Mouse (Mus musculus): ENCODE measurements around the gene Hs6st3. TPM values are rescaled to one million over a fixed set of nuclear protein-coding genes. Genes with fewer than 3 reads are reported as not detected.

Gene Hs6st3
- total and polyA plus RNA-seq, 2 experiments from 2014 or later = not detected

GRCm38 (mm10) chr14:119488978-119489703 lies 351.0 kb downstream of the Hs6st3 start:
- H3K9ac ChIP-seq (replicated peaks; ENCODE audit: low read depth, low read length) = no peak overlapping the region
- WGBS = 57% methylated on average over 5 of the region's 5 CpGs
- H3K4me1 ChIP-seq (ENCODE audit: control insufficient read depth, insufficient read depth) = no peaks in the 10 kb centered on the region
- H3K4me3 ChIP-seq (ENCODE audit: low read depth, low read length) = no peak overlapping the region
- TF ChIP-seq EP300 (IDR thresholded peaks at IDR 0.05; ENCODE audit: low read depth) = no peak
- no peak for TF ChIP-seq CTCF (IDR thresholded peaks at IDR 0.05; ENCODE audit: low read depth)
- H3K4me2 ChIP-seq (ENCODE audit: low read depth, low read length) = no peak overlapping the region
- DNase-seq (ENCODE audit: low spot score) = no peak
- H3K27ac ChIP-seq (ENCODE audit: low read depth) = no peak overlapping the region
- H3K27me3 ChIP-seq (ENCODE audit: control insufficient read depth, insufficient read depth, low read length) = no peaks in the 10 kb centered on the region
- ATAC-seq (ENCODE audit: insufficient read depth, low read depth) = no peak
- H3K36me3 ChIP-seq (replicated peaks; ENCODE audit: control insufficient read depth, insufficient read depth, low read length) = no peaks in the 10 kb centered on the region
- H3K9me3 ChIP-seq (replicated peaks; ENCODE audit: control insufficient read depth, low read length) = no peaks in the 10 kb centered on the region

- Histone ChIP-seq H3K27me3 (ENCODE audit: control insufficient read depth, insufficient read depth, low read length) (no peaks in the 10 kb centered on the region), H3K9ac (replicated peaks; ENCODE audit: low read depth, low read length) (no peak overlapping the region), H3K4me3 (ENCODE audit: low read depth, low read length) (no peak overlapping the region), H3K4me2 (ENCODE audit: low read depth, low read length) (no peak overlapping the region), H3K36me3 (replicated peaks; ENCODE audit: control insufficient read depth, insufficient read depth, low read length) (no peaks in the 10 kb centered on the region), H3K27ac (ENCODE audit: low read depth) (no peak overlapping the region), H3K9me3 (replicated peaks; ENCODE audit: control insufficient read depth, low read length) (no peaks in the 10 kb centered on the region), H3K4me1 (ENCODE audit: control insufficient read depth, insufficient read depth) (no peaks in the 10 kb centered on the region)
- DNase-seq (ENCODE audit: low spot score) (no peak), ATAC-seq (ENCODE audit: insufficient read depth, low read depth) (no peak)
- no peak for TF ChIP-seq CTCF (IDR thresholded peaks at IDR 0.05; ENCODE audit: low read depth)
- no peak for TF ChIP-seq EP300 (IDR thresholded peaks at IDR 0.05; ENCODE audit: low read depth)
- 66% methylated on average over 5 of the region's 5 CpGs for WGBS
These were observed 382.5 kb downstream of the Hs6st3 start for GRCm38 (mm10) chr14:119520632-119521031.

DNA sequence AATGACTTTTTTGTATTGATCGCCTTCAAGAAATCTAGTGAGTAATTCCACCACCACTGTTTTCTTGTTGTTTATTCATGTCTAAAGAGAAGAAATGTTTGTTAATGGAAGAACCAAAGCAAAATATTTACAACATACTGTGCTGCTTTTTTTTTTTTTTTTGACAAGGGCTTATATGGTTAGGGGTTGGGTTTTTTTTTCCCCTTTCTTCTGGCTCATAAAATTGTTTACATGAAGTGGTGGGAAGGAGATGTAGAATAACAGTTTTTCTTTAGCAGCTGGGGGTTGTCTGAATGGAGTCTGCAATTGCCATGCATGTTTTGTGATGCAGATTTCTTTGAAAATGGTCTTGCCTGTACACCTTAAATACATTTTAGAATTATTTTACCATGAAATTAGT lies 382.9 kb downstream of the Hs6st3 start:
- TF ChIP-seq EP300 (IDR thresholded peaks at IDR 0.05; ENCODE audit: low read depth) (no peak), CTCF (IDR thresholded peaks at IDR 0.05; ENCODE audit: low read depth) (no peak)

GRCm38 (mm10) chr14:119532889-119533546 lies 394.9 kb downstream of the Hs6st3 start:
- H3K9ac ChIP-seq (replicated peaks; ENCODE audit: low read depth, low read length) = no peak overlapping the region
- no peaks in the 10 kb centered on the region for H3K36me3 ChIP-seq (replicated peaks; ENCODE audit: control insufficient read depth, insufficient read depth, low read length)
- H3K4me2 ChIP-seq (ENCODE audit: low read depth, low read length) = no peak overlapping the region
- DNase-seq (ENCODE audit: low spot score) = no peak
- no peak for TF ChIP-seq EP300 (IDR thresholded peaks at IDR 0.05; ENCODE audit: low read depth)
- TF ChIP-seq CTCF (IDR thresholded peaks at IDR 0.05; ENCODE audit: low read depth) = no peak
- no peaks in the 10 kb centered on the region for H3K27me3 ChIP-seq (ENCODE audit: control insufficient read depth, insufficient read depth, low read length)
- ATAC-seq (ENCODE audit: insufficient read depth, low read depth) = no peak
- H3K9me3 ChIP-seq (replicated peaks; ENCODE audit: control insufficient read depth, low read length) = no peaks in the 10 kb centered on the region
- no peaks in the 10 kb centered on the region for H3K4me1 ChIP-seq (ENCODE audit: control insufficient read depth, insufficient read depth)
- no peak overlapping the region for H3K4me3 ChIP-seq (ENCODE audit: low read depth, low read length)
- WGBS = 71% methylated on average over 13 of the region's 13 CpGs
- H3K27ac ChIP-seq (ENCODE audit: low read depth) = no peak overlapping the region

More for the DNA sequence above, 382.9 kb downstream of the Hs6st3 start:
- Histone ChIP-seq H3K27me3 (ENCODE audit: control insufficient read depth, insufficient read depth, low read length) (no peaks in the 10 kb centered on the region), H3K4me3 (ENCODE audit: low read depth, low read length) (no peak overlapping the region), H3K36me3 (replicated peaks; ENCODE audit: control insufficient read depth, insufficient read depth, low read length) (no peaks in the 10 kb centered on the region), H3K9me3 (replicated peaks; ENCODE audit: control insufficient read depth, low read length) (no peaks in the 10 kb centered on the region), H3K4me1 (ENCODE audit: control insufficient read depth, insufficient read depth) (no peaks in the 10 kb centered on the region), H3K27ac (ENCODE audit: low read depth) (no peak overlapping the region), H3K9ac (replicated peaks; ENCODE audit: low read depth, low read length) (no peak overlapping the region), H3K4me2 (ENCODE audit: low read depth, low read length) (no peak overlapping the region)
- WGBS = 93% methylated on average over 1 of the region's 1 CpGs
- ATAC-seq (ENCODE audit: insufficient read depth, low read depth) = no peak
- DNase-seq (ENCODE audit: low spot score) = no peak

DNA sequence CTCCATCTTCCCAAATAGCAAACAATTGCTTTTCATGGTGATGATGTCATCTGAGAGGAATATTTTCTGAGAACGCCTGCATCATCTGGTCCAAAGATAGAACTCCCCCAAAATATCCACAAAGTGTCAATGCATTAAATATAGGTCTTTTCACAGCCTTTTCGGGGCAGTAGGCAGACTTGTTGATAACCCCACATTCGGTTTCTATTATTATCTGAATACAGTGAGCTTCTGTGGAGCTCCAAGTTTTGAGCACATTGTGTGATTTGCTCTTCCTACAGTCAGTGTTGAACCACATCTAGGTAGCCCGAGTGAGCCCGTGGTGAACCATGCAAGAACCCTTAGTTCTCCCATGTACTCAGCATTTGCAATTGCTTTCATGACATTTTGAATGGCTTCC lies 402.4 kb downstream of the Hs6st3 start:
- 60% methylated on average over 5 of the region's 5 CpGs for WGBS
- no peak for TF ChIP-seq CTCF (IDR thresholded peaks at IDR 0.05; ENCODE audit: low read depth)
- no peak for TF ChIP-seq EP300 (IDR thresholded peaks at IDR 0.05; ENCODE audit: low read depth)
- Histone ChIP-seq H3K9ac (replicated peaks; ENCODE audit: low read depth, low read length) (no peak overlapping the region), H3K9me3 (replicated peaks; ENCODE audit: control insufficient read depth, low read length) (no peaks in the 10 kb centered on the region), H3K27ac (ENCODE audit: low read depth) (no peak overlapping the region), H3K4me1 (ENCODE audit: control insufficient read depth, insufficient read depth) (no peaks in the 10 kb centered on the region), H3K27me3 (ENCODE audit: control insufficient read depth, insufficient read depth, low read length) (no peaks in the 10 kb centered on the region), H3K4me2 (ENCODE audit: low read depth, low read length) (no peak overlapping the region), H3K4me3 (ENCODE audit: low read depth, low read length) (no peak overlapping the region), H3K36me3 (replicated peaks; ENCODE audit: control insufficient read depth, insufficient read depth, low read length) (no peaks in the 10 kb centered on the region)
- DNase-seq (ENCODE audit: low spot score) = no peak
- ATAC-seq (ENCODE audit: insufficient read depth, low read depth) = no peak
